Mouse (Mus musculus) lung, postnatal 14 days (tissue): ENCODE measurements around the gene Ttll1.

ENCODE experiments used
- DNase-seq: peaks from one replicate; pipeline ENCODE4 v3.0.0; 2021

The Ttll1 gene

DNA sequence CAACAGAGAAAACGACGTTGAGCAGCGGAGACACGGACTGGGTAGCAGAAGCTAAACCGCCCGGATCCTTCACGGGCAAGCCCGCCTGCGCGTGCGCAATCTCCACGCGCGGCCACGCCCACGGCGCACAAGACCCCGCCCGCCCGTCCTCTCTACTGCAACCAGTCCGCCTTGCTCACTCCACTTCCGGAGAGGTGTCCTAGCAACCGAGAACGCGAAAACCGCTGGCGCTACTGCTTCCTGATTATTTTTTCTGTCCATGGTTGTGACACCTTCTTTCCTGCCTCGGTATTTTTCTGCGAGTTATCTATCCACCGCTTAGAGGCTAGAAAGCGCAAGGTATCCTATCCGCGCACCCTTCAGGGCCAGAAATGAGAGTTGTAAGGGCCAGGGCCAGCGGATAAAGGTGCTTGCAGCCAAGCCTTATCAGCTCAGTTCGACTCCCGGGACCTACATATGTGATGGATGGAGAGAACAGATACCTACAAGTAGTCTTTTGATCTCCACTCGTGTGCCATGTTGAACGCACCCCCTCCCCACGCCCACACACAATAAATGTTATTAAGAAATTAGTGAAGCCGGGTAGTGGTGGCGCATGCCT is at the start of gene Ttll1:
Gene Ttll1, minus strand, starts transcription at position 89 of the 601 bp plus-strand sequence.
- DNase-seq = peak; percentile 95

DNA sequence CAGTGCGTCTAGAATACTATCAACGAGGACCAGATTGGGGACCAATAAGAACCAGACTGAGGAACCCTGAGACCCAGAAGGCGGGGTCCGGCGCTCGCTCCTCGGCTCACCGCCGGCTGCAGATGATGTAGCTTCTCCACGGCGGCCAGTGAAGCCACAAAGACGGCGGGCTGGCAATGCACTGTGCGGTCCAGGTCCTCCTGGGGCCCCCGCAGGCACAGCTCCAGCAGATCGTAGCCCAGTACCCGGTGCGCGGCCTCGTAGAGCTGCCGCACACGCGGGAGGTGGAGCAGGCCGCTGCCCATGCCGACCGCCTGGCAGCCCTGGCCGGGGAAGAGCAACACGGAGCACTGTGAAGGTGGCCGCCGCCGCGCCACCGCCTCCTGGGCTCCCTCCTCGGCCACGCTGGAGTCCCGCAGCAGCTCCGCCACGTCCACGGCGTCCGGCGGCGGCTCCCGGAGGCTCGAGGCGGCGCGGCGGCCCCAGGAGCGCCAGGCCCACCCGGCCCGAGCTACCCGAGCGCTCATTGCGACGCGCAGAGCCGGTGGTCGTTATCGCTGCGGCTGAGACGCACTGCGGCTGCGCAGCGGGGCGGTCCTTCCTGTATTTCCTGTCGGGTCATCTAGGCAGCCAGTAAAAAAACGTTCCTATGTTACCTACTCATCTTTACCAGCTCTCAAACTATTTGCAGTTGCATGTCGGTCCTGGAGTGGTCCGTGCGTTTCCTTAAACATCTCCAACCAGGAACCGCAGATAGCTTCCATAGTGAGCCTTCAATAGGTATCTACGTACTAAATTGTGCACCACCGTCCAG is 44.7 kb upstream of the Ttll1 start:
- DNase-seq = peak; percentile 85

DNA sequence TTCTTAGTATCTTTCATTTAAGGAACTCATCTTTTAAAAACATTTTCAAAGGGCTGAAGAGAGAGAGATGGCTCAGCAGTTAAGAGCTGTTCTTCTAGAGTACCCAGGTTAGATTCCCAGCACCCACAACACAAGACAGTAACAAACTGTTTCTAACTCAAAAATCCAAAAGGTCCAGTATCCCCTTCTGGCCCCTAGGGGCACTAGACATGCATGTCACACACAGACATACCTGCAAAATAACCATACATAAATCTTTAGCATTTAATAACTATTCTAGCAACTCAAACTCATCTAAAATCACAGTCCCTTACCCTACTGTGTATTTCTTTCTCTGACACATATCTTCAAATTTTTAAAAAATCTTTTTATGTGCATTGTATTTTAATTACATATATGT is 43.1 kb upstream of the Ttll1 start:
- DNase-seq = no peak

DNA sequence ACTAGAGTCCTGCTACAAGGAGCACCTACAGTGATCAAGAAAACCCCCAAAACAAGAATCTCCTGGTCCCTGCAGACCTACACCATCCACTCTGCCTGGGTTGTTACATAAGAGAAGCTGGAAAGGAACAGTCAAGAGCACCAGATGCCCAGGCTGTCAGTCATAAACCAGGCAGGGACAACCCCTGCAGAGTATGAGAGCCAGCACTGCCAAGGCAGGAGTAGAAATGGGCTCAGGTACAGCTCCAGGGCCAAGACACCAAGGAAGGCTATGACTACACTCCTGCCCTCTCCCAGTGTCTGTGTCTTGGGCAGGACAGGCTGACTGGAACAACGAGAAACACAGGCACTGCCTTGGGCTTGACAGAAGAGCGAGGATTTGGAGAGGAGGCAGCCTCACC is 39.4 kb upstream of the Ttll1 start:
- DNase-seq = no peak

DNA sequence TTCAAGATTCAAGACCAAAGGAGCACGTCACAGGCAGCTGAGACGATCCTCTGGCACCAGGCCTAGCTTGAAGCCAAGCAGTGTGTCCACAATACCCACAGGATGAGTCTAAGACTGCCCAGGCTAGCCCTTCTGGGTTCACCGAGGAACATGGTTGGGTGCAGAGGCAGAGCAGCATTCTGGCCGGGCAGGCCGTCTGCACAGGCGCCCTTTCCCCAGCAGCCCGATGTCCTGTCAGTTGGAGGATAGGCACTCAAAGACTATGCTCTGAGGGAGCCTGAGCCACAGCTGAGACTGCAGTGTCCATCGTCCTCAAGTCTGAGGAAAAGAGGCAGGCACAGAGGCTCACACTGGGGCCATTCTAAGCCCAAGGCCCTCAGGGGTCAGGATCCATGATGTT is 36.5 kb upstream of the Ttll1 start:
- DNase-seq = no peak

DNA sequence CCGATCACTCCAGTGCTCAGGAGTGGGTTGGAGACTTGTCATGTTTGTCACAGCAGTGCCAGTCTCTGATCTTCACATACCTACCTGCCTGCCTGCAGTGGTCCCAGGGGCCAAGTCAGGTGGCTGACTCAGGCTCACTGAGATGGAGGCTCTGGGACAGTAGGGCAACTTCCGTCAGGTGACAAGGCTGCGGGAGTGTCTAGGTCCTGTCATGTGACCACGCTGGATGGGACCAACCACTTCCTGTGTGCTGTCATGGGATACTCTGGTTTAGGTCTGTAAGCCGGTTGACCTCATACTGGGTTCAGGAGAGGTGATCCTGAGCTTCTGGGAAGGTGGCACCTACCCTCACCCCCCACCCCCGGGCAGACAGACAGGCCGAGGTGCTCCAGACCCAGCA is 35.3 kb upstream of the Ttll1 start:
- no peak for DNase-seq

DNA sequence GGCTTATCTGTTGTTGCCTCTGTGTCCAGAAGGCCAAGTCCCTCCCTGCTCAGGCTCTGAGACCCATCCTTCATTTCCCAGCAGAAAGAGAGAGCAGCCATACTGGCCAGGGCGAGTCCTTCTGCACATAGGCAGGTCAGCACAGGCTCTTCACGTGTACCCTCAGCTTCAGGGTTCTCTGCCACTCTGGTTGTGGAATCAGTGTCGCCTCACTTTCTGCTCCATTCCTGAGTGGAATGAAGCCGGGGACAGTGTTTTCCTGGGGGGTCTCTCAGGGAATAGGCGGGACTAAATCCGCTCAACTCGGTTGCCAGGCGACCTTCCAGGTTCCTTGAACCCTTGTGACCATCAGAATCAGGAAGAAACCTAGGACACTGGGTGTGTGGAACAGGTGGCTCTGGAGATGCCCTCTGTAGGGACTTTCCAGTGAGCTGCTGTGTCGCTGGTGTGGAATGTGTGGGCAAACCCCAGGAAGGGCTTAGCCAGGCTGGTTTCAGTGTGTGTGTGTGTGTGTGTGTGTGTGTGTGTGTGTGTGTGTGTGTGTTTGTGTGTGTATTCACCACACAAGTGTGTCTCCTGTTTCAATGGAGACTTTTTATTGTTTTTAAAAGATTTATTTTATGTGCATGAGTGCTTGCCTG is 31.1 kb upstream of the Ttll1 start:
- no peak for DNase-seq

DNA sequence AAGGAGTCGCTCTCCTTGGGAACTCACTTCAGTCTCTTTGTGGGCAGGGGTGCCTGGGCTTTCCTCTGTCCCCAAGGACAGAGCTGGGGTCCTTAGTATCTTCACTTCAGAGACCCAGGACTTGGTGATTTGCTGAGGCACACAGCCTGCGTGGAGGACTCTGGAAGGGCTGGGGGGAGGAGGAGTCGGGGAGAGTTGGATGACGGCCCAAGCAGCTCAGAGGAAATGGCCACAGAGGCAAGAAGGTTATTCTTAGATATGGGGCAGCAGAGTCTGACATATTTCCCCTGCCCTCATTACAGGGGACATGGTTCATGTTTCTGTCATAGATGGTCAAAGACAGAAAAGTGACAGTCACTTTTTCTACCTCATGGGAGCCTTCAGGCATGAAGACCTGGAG is 29.2 kb upstream of the Ttll1 start:
- peak; percentile 69 for DNase-seq

DNA sequence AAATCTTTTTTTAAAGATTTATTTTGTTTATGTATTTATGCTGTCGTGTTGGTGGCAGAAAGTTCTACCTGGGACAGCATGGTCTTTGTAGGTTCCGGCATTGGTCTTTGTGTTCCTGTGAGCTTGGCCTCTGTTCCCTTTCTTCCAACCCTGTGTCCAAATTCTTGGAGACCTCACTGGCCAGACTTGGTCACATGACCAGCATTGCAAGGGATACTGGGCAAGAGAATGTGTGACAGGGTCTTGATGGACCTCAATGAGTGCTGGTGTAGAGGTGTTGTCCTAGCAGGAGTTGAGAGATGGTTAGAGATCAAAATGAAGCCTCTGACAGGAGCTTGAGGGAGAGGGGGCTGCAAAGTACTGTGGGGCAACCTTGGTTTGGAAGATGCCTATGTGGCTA is 28.2 kb upstream of the Ttll1 start:
- DNase-seq = no peak

DNA sequence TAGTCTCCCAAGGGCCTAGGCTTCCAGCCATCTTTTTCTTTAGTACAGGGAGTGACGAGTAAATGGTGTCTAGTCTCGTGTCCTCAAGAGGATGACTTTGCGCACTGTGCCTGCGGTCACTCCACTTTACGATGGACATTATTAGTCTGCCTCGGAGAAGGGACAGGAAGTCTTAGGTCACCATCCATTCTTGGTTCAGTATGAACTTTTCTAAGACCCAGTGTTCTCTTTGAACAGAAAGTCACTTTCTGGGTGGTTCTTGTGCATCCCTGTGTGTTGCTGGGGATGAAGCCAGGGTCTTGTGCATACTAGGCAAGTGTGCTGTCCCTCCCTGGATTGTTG is 25.2 kb upstream of the Ttll1 start:
- DNase-seq = no peak

DNA sequence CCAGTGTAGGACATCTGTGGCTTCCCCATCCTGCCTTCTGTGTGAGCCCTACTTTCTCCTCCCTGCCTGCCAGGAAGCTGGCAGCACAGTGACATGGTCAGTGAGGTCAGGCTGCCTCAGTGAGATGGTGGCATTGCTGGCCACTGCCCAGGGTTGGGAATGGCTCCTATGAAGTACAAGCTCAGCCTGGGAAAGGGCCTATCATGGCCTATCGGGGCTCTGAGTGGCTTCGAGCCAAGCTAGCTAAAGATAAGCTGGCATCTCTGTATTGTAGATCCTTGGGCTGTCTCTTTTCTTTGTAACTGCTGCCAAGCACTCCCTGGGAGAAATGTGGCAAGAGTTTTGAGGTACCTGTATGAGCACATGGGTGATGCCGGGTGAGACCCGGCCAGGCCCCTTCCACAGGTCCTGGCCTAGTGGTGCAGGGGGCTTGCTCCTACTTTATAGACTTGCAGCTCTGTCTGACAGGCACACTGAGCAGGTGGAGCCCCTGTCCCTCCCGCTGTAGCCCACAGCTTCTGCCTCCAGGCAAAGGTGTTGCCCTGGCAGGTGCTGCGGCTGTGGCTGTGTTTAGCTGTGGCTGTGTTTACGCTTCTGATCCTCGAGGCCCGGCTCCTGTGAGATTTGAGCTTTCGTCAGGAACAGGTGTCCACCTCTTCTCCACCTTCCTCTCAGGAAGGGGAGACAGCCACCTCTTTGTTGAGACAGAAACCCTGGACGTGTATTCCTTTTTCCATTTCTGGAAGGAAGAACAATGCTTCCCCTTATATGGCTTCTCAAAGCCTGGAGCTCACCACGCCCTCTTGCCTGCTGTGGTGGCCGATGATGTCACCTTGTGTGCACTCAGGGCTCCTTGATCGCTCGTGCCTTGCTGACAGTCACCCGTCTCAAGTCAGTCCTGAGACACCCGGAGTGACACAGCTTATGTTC is 24.5 kb upstream of the Ttll1 start:
- no peak for DNase-seq

DNA sequence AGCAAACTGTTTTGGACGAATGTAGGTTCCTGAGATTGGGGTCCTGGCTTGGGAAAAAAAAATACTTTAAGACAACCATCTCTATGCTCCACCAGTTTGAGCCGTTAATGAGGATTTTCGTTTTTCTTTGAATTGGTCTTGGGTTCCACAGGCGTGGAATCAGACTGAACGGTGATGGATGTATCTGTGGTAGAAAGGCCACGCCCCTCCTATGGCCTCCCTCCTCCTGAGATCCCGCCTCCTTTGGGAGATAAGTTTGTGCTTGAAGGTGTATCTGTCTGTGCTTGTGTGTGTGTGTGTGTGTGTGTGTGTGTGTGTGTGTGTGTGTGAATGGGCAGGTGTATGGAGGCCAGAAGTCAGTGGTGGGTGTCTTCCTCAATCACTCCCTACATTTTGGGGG is 21.9 kb upstream of the Ttll1 start:
- DNase-seq = no peak

DNA sequence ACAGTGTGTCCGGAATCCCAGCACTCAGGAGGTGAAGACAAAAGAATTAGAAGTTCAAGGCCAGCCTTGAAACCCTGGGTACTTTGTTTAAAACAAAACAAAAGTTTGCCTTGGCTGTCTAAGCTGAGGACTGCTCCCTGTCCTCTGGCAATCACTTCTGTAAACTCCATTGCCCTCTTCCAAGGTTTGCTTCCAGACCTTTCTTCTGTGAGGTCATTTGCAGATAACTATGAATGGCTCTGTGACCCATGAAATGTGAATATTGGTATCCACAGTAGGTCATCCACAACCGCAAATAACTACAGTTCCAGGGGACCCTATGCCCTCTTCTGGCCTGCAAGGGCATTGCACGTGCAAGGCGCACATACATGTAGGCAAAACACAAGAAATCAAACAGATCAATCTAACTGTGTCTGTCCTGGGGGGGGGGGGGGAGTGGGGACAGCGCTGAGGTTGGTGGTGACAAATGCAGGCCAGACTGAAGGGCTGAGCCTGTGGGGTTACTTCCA is 21.3 kb upstream of the Ttll1 start:
- no peak for DNase-seq

DNA sequence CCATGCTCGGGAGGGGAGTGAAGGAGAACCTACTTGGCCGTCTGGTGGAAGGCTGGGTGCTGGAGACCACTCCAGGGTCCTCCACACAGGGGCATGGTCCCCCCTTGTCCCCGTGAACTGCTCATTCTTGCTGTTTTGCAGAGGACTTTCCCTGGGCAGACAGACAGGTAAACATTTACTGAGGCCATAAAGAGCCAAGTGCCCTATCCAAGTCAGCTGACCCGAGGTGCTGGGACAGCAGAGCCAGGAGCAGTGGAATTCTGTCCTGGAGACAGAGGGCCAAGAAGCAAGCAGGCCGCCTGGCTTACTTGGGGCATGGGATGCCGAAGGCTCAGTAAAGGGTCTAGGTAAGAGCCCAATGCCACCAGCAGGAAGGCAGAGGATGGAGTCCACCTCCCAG is 20.0 kb upstream of the Ttll1 start:
- DNase-seq = no peak

DNA sequence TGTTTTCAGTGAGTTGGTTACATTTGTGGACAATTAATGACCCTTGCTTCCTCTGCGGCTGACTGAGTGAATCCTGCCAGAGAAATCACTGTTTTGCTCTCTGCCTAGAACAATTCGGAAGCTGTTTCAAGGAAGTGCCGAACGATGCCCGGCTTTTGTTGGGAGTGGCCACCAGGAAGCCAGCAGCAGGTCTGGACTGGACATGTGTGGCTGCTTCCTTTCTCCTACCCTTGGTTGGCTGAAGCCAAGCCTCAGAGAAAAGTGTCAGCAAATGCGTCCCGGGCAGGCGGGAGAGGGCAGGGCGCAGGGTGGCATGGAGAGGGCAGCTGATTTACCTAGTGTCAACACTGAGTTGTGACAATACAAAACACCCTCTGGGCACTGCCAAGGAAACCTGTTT is 19.5 kb upstream of the Ttll1 start:
- DNase-seq = peak; percentile 63

DNA sequence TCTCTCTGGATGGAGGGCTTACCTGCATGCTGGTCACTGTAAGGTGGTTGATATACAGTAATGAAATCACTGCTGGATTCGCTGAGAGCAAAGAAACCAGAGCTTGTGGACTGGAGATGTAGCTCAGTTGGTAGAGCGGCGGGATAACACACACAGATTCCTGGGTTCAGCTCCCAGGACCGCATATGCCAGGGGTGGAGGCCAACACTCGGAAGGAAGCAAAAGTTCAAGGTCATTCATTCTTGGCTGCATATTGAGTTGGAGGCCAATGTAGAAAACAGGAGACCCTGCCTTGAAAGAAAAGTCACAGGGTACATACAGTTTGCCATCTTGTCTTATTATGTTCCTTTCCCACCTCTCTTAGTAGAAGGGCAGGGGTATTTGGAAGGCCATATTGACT is 19.1 kb upstream of the Ttll1 start:
- peak; percentile 63 for DNase-seq

DNA sequence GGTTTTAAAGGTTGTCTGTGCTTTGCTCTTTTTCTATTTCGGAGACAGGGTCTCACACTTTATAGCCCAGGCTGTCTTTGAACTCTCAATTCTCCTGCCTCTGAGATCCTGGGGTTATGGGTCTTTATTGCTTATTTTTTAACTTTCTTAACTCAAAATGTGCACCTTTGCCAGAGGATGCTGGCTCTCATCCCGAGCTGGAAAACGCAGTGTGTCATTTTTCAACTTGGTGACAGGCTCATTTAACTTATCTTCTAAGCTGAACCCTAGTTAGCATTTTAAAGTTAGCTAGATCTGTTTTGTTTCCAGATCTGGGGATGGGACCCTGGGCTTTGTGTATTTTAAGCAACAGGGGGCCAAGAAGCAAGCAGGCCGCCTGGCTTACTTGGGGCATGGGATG is 18.2 kb upstream of the Ttll1 start:
- DNase-seq = no peak

DNA sequence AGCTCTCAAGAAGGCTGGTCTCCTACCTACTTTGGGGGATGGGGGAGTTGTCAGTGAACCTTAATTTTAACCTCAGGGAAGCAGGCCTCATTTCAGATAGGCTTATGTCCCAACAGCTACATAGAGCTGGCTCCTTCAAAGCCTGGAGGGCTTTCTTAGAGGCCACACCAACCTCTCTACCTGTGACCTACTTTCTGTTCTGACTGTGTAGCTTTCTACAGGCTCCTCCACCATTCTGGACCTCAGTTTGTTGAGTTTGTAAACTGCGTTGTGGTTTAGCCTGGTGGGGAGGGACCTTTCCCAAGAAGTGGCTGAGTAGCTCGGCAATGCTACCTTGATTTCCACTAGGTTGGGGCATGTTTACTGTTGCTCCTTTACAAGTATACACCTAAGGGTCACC is 17.1 kb upstream of the Ttll1 start:
- DNase-seq = no peak

DNA sequence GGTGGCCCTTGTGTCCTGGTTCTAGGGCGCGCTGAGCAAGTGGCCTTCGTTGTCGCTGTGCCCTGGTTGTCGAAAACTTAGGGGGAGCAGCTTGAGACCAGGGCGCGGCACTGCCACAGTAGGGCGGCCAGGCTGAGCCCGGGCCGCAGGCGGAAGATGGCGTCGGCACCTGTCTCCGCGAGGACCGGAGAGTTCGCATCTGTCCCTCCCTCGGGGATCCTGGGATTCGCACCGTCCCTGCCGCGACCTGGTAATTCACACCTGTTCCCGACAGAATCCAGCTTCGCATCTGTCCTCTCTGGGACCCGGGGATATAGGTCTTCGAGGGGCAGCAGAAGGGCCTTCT is 16.4 kb upstream of the Ttll1 start:
- peak; percentile 34 for DNase-seq

DNA sequence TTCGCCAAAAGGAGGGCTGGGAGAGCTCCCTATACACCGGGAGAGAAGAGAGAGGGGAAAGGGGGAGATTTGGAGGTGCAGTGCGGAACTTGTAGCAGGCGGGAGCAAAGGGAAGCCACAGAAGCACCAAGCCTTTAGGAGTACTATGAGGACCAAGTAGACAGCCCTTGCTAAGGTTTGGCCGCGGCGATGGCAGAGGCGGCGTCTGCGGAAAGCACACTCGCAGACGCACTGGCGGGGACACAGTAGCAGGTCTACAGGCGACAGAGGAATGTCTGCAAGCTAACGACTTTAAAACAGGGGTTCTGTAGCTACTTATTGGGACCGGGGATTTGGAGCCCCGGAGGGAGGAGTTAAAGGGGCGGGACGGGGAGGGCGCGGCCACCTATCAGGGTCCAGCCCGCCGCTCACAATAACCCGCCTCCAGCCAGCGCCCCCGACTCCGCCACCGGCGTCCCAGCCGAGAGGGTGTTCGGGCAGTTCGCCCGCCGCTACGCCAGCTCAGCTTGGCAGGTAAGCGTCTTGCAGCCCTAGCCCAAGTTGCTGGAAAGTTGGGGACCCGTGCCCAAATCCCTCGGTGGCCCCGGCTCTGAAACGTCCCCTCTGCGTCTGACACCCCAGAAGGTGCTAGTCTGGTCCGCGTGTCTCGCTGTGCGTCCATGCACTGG is 15.9 kb upstream of the Ttll1 start, which contains the start of gene Bik:
Gene Bik, plus strand, starts transcription at position 439 of the 668 bp plus-strand sequence.
- DNase-seq = peak; percentile 79

DNA sequence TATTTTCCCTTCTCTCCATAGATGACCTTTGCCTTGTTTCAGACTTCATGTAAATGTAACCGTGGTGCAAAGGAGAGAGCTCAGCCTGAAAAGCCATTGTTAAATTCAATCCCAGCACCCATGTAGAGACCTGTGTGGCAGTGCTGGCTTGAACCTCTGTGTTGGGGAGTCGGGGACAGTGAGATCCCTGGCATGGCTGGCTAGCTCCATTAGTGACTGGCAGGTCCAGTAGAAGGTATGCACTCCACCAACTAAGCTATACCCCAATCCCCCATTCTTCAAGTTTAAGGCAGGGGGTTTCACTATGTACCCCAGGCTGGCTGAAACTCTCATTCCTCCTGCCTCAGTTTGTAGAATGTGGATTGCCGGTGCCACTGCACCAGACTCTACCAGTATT is 13.6 kb upstream of the Ttll1 start:
- DNase-seq = no peak

DNA sequence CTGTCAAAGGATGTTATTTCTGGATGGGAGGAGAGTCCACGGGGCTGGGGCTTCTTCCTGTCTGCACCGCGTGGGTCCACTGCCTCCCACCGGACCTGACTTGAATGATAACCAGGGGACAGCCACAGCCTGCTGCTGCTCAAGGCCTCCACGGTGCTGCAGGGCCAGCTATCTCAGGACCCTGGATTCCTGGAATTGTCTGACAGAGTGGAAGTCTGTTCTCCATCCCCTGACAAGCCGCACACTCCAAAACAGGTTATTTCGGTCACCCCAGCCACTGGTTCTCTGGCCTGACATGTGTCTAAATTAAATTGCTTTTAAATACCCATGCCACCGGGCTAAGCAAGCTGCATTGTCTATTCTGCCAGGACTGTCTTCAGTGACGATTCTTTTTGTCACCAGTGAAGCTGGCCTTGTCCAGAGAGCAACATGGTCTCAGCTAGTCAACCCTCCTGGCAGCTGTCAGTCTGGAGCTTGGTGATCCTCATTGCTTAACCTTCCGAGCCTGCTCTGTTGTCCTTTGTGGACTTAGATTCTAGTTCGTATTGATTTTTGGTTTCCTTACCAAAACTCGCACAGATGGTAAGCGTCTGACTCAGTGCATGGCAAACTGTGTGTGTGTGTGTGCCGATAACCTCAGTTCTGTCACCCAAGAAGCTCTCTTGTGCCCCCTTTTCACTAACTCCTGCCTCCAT is 13.1 kb upstream of the Ttll1 start:
- DNase-seq = no peak
